Mouse (Mus musculus) liver, embryonic 11.5 days (tissue): ENCODE results near the gene Sema3f. TPM values are rescaled to one million over a fixed set of nuclear protein-coding genes. Genes with fewer than 3 reads are reported as not detected.

Source experiments
- ATAC-seq: fragments of 200-750 bp; cut with Nextera tagmentation; replicated peaks from 2 replicates; pipeline ENCODE4 v1.8.0; 2017; ENCODE audit warnings: moderate number of reproducible peaks, mild to moderate bottlenecking, moderate TSS enrichment, moderate library complexity; ENCODE audit not compliant: low FRiP score
- DNase-seq: peaks from one replicate; pipeline ENCODE4 v3.0.0-alpha.2; 2017; ENCODE audit warnings: low spot score
- H3K27ac ChIP-seq: fragments of 300-500 bp; sonication (generic); 2 replicates; pipeline ENCODE4 v1.5.1; 2014; ENCODE audit warnings: mild to moderate bottlenecking, low read depth, low read length, control low read depth
- H3K27me3 ChIP-seq: fragments of 300-500 bp; sonication (generic); replicated peaks from 2 replicates; pipeline ENCODE4 v1.6.1; 2014; ENCODE audit warnings: low read length, mixed read lengths; ENCODE audit not compliant: control insufficient read depth, insufficient read depth
- H3K36me3 ChIP-seq: fragments of 300-500 bp; sonication (generic); 2 replicates; pipeline ENCODE4 v1.6.1; 2014; ENCODE audit warnings: mild to moderate bottlenecking, low read length, moderate library complexity, mixed read lengths; ENCODE audit not compliant: control insufficient read depth, insufficient read depth
- H3K4me1 ChIP-seq: fragments of 300-500 bp; sonication (generic); replicated peaks from 2 replicates; pipeline ENCODE4 v1.6.1; 2014; ENCODE audit warnings: low read length, mixed read lengths; ENCODE audit not compliant: control insufficient read depth, insufficient read depth
- H3K4me2 ChIP-seq: fragments of 300-500 bp; sonication (generic); 2 replicates; pipeline ENCODE4 v1.6.1; 2014; ENCODE audit warnings: mild to moderate bottlenecking, control low read depth, moderate library complexity
- H3K4me3 ChIP-seq: fragments of 300-500 bp; sonication (generic); 2 replicates; pipeline ENCODE4 v1.5.1; 2014; ENCODE audit warnings: low read depth, low read length, control low read depth
- H3K9ac ChIP-seq: fragments of 300-500 bp; sonication (generic); 2 replicates; pipeline ENCODE4 v1.6.1; 2014; ENCODE audit warnings: low read depth, low read length, control low read depth
- H3K9me3 ChIP-seq: fragments of 300-500 bp; sonication (generic); 2 replicates; pipeline ENCODE4 v1.6.1; 2016; ENCODE audit warnings: low read length, inconsistent platforms, mixed read lengths; ENCODE audit not compliant: control insufficient read depth
- WGBS: fragments of 180-500 bp; shearing (Covaris S2); extraction: QIAGEN DNeasy Blood & Tissue Kit; methylation state at CpG from one replicate; pipeline ENCODE4 v1.1.7; 2014; 5-methylcytosine and 5-hydroxymethylcytosine counted together
- polyA plus RNA-seq: library from polyadenylated mRNA; unstranded; fragments of >200 nt; fragmentation: Nextera tagmentation; extraction: Ambion mirVana; gene quantifications from 2 replicates; pipeline ENCODE4 v1.2.1, GENCODE M21; 2014

The Sema3f gene
- polyA plus RNA-seq, 1 experiment from 2014 or later, result 6.2 TPM

DNA sequence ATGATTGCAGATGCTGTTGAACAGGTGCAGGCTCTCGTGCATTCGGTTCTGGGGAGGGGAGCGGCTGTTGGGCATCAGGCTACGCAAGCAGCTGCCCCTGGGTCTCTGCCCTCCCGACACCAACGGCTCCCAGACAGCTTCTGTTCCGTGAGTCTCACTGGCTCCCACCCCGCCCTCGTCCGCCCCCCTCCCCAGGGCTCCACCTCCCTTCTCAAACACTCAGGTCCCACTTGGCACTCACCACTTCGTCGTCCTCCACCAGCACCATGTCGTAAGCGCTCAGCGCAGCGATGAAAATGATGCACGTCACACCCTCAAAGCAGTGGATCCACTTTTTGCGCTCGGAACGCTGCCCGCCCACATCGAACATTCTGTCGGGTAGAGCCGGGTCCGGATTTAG lies 34.0 kb downstream of the Sema3f start:
- DNase-seq (no peak), ATAC-seq (0 out of 2 replicates have a peak, but pooled peaks have one; percentile 14)
- H3K9ac ChIP-seq, result no peak overlapping the region
- H3K4me2 ChIP-seq, result peak overlapping the region; percentile 67
- no peak overlapping the region for H3K27ac ChIP-seq
- peaks cover 6% of the 10 kb centered on the region for H3K4me1 ChIP-seq
- 2% methylated on average over 24 of the region's 25 CpGs for WGBS
- H3K36me3 ChIP-seq, result no peaks in the 10 kb centered on the region
- no peaks in the 10 kb centered on the region for H3K9me3 ChIP-seq
- H3K4me3 ChIP-seq, result peak overlapping the region; percentile 37
- H3K27me3 ChIP-seq, result peaks cover 46% of the 10 kb centered on the region

DNA sequence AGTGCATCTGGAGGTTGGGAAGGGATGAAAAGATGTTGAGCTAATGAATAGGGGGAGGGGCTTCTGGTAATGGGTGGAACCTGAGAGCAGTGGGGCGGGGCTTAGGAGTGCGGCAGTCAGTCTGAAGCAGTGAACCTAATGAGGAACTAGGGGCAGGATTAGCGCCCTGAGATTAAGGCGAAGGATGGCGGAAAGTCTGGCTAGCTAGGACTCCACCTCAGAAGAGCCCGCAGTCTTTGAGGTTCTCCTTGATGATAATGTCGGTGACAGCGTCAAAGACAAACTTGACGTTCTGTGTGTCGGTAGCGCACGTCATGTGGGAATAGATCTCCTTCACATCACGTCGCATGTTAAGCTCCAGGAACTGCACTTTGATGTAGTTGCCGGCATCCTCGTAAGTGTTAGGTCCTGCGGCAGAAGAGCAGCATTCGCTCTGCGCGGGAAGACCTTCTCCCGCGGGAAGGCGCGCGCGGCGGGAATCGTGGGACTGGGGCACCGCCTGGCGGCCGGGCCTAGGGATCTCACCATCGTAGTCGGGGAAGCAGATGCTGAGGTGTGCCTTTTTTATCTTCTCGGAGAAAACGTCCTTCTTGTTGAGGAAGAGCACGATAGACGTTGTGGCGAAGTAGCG lies 34.5 kb downstream of the Sema3f start:
- DNase-seq (peak; percentile 81), ATAC-seq (peak; percentile 63)
- Histone ChIP-seq H3K27me3 (peaks cover 46% of the 10 kb centered on the region), H3K4me3 (peak overlapping the region; percentile 37), H3K9me3 (no peaks in the 10 kb centered on the region), H3K4me2 (peak overlapping the region; percentile 67), H3K27ac (no peak overlapping the region), H3K4me1 (peaks cover 6% of the 10 kb centered on the region), H3K9ac (no peak overlapping the region; the same call in 1 of the 2 replicates), H3K36me3 (no peaks in the 10 kb centered on the region)
- under 1% methylated on average over 39 of the region's 39 CpGs for WGBS

DNA sequence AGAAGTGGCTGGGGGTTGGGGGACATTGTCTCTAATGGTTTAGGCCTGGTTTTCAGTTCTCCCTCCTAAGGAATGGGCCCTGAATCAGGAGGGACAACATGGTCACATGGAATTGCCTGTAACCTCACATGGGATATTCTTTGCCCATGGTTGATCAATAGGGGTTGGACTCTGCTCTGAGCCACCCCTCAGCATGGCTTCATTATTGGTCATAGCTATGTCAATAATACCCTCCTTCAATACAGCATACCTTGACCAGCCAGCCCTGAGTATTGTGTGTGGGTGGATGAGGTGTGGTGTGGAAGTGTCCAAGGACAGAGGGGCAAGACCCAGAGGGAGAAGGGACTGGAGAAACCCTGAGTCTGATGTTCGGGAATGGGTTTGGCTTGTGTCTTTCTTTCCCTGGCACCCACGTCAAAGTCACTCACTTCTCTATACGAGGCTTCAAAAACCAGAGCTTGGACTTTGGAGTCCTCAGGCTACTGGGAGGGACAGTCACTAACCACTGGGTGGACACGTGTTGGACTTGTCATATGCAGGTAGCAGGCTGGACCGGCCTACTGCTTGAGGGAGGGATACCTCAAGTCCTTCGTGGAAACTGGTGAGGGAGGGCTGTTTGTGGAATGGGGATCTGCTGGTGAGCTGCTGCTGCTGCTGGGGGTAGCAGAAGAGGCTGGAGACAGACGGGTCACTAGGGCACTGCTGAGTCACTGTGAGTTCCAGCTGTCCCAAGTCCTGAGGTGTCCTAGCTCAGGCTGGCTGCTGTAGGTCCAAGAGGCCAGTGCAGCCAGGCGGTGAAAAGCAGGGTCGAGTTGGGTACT lies 35.5 kb downstream of the Sema3f start:
- no peak overlapping the region for H3K27ac ChIP-seq
- no peak overlapping the region for H3K4me2 ChIP-seq
- peaks cover 6% of the 10 kb centered on the region for H3K4me1 ChIP-seq
- no peaks in the 10 kb centered on the region for H3K36me3 ChIP-seq
- no peak for ATAC-seq
- H3K9ac ChIP-seq, result no peak overlapping the region
- 56% methylated on average over 9 of the region's 9 CpGs for WGBS
- no peak overlapping the region for H3K4me3 ChIP-seq
- no peak for DNase-seq
- H3K9me3 ChIP-seq, result no peaks in the 10 kb centered on the region
- H3K27me3 ChIP-seq, result peaks cover 46% of the 10 kb centered on the region

DNA sequence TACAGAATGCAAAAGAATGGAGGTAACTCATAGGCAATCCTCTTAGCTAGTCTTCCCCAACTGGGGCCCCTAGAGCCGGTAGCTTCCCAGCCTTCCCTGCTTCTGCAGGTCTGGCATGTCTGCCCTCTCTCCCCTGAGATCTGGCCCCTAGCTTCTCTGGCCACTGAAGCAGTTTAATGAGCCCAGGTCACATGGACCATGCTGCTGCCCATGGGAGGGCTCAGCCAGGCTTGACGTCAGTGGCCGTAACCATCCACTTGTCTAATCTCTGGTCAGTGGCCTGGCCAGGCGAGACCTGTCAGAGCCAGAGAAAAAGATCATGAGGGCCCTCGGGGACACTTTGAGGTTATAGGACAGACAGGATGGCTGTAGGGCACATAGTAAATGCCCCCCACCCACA lies 40.0 kb downstream of the Sema3f start:
- no peak for ATAC-seq
- WGBS, result 69% methylated on average over 5 of the region's 5 CpGs

GRCm38 (mm10) chr9:107669480-107669945 lies 40.8 kb downstream of the Sema3f start, which contains the start of gene Slc38a3:
TSS of gene Slc38a3 (minus strand) at chr9:107669530.
- Histone ChIP-seq H3K27me3 (peaks cover 61% of the 10 kb centered on the region), H3K36me3 (no peaks in the 10 kb centered on the region), H3K4me2 (no peak within 1 kb of the TSS), H3K27ac (no peak within 1 kb of the TSS), H3K9ac (no peak within 1 kb of the TSS), H3K4me1 (peaks cover 10% of the 10 kb centered on the region), H3K9me3 (no peaks in the 10 kb centered on the region), H3K4me3 (no peak within 1 kb of the TSS)
- DNase-seq, result no peak
- 75% methylated on average over 9 of the region's 9 CpGs for WGBS
- ATAC-seq, result no peak

More for the DNA sequence above, 40.0 kb downstream of the Sema3f start:
- H3K4me3 ChIP-seq, result no peak overlapping the region
- DNase-seq, result no peak
- peaks cover 60% of the 10 kb centered on the region for H3K27me3 ChIP-seq
- H3K9me3 ChIP-seq, result no peaks in the 10 kb centered on the region
- H3K4me1 ChIP-seq, result peaks cover 10% of the 10 kb centered on the region
- H3K9ac ChIP-seq, result no peak overlapping the region
- no peak overlapping the region for H3K27ac ChIP-seq
- H3K4me2 ChIP-seq, result no peak overlapping the region
- H3K36me3 ChIP-seq, result no peaks in the 10 kb centered on the region

GRCm38 (mm10) chr9:107668916-107669315 lies 41.4 kb downstream of the Sema3f start:
- 73% methylated on average over 3 of the region's 3 CpGs for whole genome bisulfite sequencing
- Histone ChIP-seq H3K4me3 (no peak overlapping the region), H3K4me2 (no peak overlapping the region), H3K36me3 (no peaks in the 10 kb centered on the region), H3K9me3 (no peaks in the 10 kb centered on the region), H3K4me1 (peaks cover 10% of the 10 kb centered on the region), H3K27me3 (peaks cover 60% of the 10 kb centered on the region), H3K9ac (no peak overlapping the region), H3K27ac (no peak overlapping the region)
- no peak for DNase-seq
- ATAC-seq, result no peak

GRCm38 (mm10) chr9:107668011-107668410 lies 42.3 kb downstream of the Sema3f start:
- Histone ChIP-seq H3K9me3 (no peaks in the 10 kb centered on the region), H3K9ac (no peak overlapping the region), H3K36me3 (no peaks in the 10 kb centered on the region), H3K4me3 (no peak overlapping the region), H3K27me3 (peaks cover 59% of the 10 kb centered on the region), H3K27ac (no peak overlapping the region), H3K4me2 (peak overlapping the region; percentile 72; the same call in 1 of the 2 replicates), H3K4me1 (peaks cover 10% of the 10 kb centered on the region)
- no peak for DNase-seq
- WGBS, result 32% methylated on average over 8 of the region's 8 CpGs
- ATAC-seq, result no peak

GRCm38 (mm10) chr9:107667219-107667618 lies 43.1 kb downstream of the Sema3f start:
- ATAC-seq, result peak; percentile 76
- 1% methylated on average over 24 of the region's 24 CpGs for WGBS

More at GRCm38 (mm10) chr9:107667219-107667618, 43.1 kb downstream of the Sema3f start:
- Histone ChIP-seq H3K27me3 (peaks cover 62% of the 10 kb centered on the region), H3K36me3 (no peaks in the 10 kb centered on the region), H3K9ac (peak overlapping the region; percentile 2; the same call in 1 of the 2 replicates), H3K4me1 (peaks cover 10% of the 10 kb centered on the region), H3K4me3 (peak overlapping the region; percentile 40), H3K9me3 (no peaks in the 10 kb centered on the region), H3K27ac (no peak overlapping the region), H3K4me2 (peak overlapping the region; percentile 72)
- peak; percentile 73 for DNase-seq
